Mouse (Mus musculus): ENCODE measurements around the gene Gm21992.
A peak's percentile ranks its signal among the peaks of the same experiment; 100 is the strongest.
"Not testable (repeated sequence)": the region's sequence is repeated elsewhere in the genome, so short reads cannot be mapped to it uniquely, and the experiment has no call there.

Gm21992 gene

GRCm38 (mm10) chr19:4812334-4812949, 1.0 kb upstream of the Gm21992 start:
- not testable (repeated sequence) for DNase-seq

GRCm38 (mm10) chr19:4811909-4812242, 464 bp upstream of the Gm21992 start:
- no peak for DNase-seq

GRCm38 (mm10) chr19:4810746-4811062, 708 bp downstream of the Gm21992 start:
- no peak for DNase-seq

GRCm38 (mm10) chr19:4810309-4810708, 1.1 kb downstream of the Gm21992 start:
- DNase-seq: no peak

- DNase-seq: no peak
Observed at GRCm38 (mm10) chr19:4803283-4803682, 8.1 kb downstream of the Gm21992 start.

- DNase-seq: no peak
Observed at GRCm38 (mm10) chr19:4802691-4803091, 8.7 kb downstream of the Gm21992 start.

- no peak for DNase-seq
Observed at GRCm38 (mm10) chr19:4799083-4799482, 12.3 kb downstream of the Gm21992 start.

- DNase-seq: no peak
Observed at GRCm38 (mm10) chr19:4797846-4798245, 13.6 kb downstream of the Gm21992 start.

GRCm38 (mm10) chr19:4795929-4796328, 15.5 kb downstream of the Gm21992 start:
- DNase-seq: no peak

GRCm38 (mm10) chr19:4793831-4794422, 17.5 kb downstream of the Gm21992 start, which contains the start of gene Rbm4:
Gene Rbm4, minus strand, starts transcription at chr19:4793901.
- peak; percentile 93 to 99 for DNase-seq

- no peak for DNase-seq
Observed at GRCm38 (mm10) chr19:4793281-4793830, 18.1 kb downstream of the Gm21992 start.

- DNase-seq: no peak
Observed at GRCm38 (mm10) chr19:4786313-4786712, 25.1 kb downstream of the Gm21992 start.

- no peak for DNase-seq
Observed at GRCm38 (mm10) chr19:4785206-4785605, 26.2 kb downstream of the Gm21992 start.

GRCm38 (mm10) chr19:4782891-4783290, 28.5 kb downstream of the Gm21992 start:
- DNase-seq: no peak

GRCm38 (mm10) chr19:4772785-4773184, 38.6 kb downstream of the Gm21992 start:
- DNase-seq: no peak

GRCm38 (mm10) chr19:4767507-4768148, 43.8 kb downstream of the Gm21992 start:
- DNase-seq: no peak

- no peak for DNase-seq
Observed at GRCm38 (mm10) chr19:4762876-4763275, 48.5 kb downstream of the Gm21992 start.

GRCm38 (mm10) chr19:4760544-4760943, 50.9 kb downstream of the Gm21992 start:
- DNase-seq: not testable (repeated sequence)

GRCm38 (mm10) chr19:4756921-4757320, 54.5 kb downstream of the Gm21992 start:
- DNase-seq: no peak

- peak; percentile 96 for DNase-seq
Observed at GRCm38 (mm10) chr19:4756193-4756911, 55.1 kb downstream of the Gm21992 start, which contains the start of gene Rbm4b. Gene Rbm4b, plus strand, starts transcription at chr19:4756497.

GRCm38 (mm10) chr19:4755565-4756192, 55.7 kb downstream of the Gm21992 start:
- peak; percentile 80 to 85 for DNase-seq

GRCm38 (mm10) chr19:4749975-4750374, 61.4 kb downstream of the Gm21992 start:
- DNase-seq: no peak

- DNase-seq: no peak
Observed at GRCm38 (mm10) chr19:4748493-4748892, 62.9 kb downstream of the Gm21992 start.
